Mouse (Mus musculus) heart, embryonic 10.5 days (tissue): ENCODE measurements at regions not wholly inside any gene's neighbourhood (a gene's known extent, or its start where the extent isn't known, plus 50 kb on each side); places are given as distances from the start of the nearest gene placed in this dataset.
A peak's percentile ranks its signal among the peaks of the same experiment; 100 is the strongest.

Source experiments
- DNase-seq: peaks from one replicate; pipeline ENCODE4 v3.0.0-alpha.2; 2017; ENCODE audit warnings: low spot score
- H3K27ac ChIP-seq: fragments of 300-500 bp; sonication (generic); 2 replicates; pipeline ENCODE4 v1.5.1; 2016; ENCODE audit warnings: mild to moderate bottlenecking
- H3K27me3 ChIP-seq: fragments of 300-500 bp; sonication (generic); 2 replicates; pipeline ENCODE4 v1.6.1; 2016; ENCODE audit warnings: mild to moderate bottlenecking; ENCODE audit not compliant: poor library complexity, insufficient read depth, severe bottlenecking
- H3K36me3 ChIP-seq: fragments of 300-500 bp; sonication (generic); 2 replicates; pipeline ENCODE4 v1.6.1; 2016; ENCODE audit warnings: mild to moderate bottlenecking, moderate library complexity
- H3K4me1 ChIP-seq: fragments of 300-500 bp; sonication (generic); 2 replicates; pipeline ENCODE4 v1.6.1; 2016; ENCODE audit warnings: mild to moderate bottlenecking
- H3K4me3 ChIP-seq: fragments of 300-500 bp; sonication (generic); 2 replicates; pipeline ENCODE4 v1.5.1; 2016; ENCODE audit warnings: mild to moderate bottlenecking, moderate library complexity
- H3K9me3 ChIP-seq: fragments of 300-500 bp; sonication (generic); 2 replicates; pipeline ENCODE4 v1.6.1; 2016; ENCODE audit warnings: mild to moderate bottlenecking, moderate library complexity
- WGBS: fragments of 180-500 bp; shearing (Covaris S2); methylation state at CpG from one replicate; pipeline ENCODE4 v1.1.7; 2016; 5-methylcytosine and 5-hydroxymethylcytosine counted together

DNA sequence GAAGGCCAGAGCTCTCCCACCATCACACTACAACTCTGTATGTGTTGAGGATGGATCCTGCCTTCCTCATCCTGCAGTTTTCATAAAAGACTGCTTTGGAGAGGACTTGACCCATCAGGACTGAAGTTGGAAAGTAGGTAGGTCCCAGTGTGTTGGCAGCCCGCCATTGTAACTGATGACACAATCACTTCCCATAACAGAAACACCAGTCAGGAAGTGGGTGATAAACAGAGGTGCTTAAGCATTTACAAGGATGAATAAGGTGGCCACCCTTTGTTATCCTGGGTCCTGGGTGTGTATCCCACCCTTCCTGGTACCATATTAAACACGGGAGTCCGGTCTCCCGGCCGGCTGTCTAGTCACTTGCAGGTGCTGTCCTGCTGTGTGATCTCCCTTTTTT is 118.3 kb downstream of the Snx10 start:
- Histone ChIP-seq H3K4me1 (no peaks in the 10 kb centered on the region), H3K27me3 (no peaks in the 10 kb centered on the region), H3K36me3 (no peaks in the 10 kb centered on the region), H3K9me3 (no peaks in the 10 kb centered on the region), H3K4me3 (no peak overlapping the region), H3K27ac (no peak overlapping the region)
- no peak for DNase-seq
- WGBS = 77% methylated on average over 5 of the region's 5 CpGs

DNA sequence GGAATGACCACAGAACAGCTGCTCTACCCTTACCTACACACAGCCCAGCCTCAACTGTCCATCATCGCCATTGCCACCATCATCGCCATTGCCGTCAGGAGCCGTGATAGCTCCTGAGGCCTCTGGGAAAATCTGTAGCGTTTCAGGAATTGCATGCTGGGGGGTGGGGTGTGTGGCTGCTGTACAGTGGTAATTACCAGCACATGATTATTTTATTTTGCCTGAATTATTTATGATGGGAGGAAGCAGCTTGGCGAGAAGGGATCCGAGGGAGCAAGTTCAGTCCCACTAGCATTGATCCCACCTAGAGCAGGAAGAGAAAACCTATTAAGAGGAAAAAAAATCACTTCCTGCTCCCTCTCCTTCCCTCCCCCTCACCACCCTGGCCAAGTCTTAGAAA is 125.1 kb downstream of the Snx10 start:
- WGBS = 84% methylated on average over 7 of the region's 7 CpGs
- no peak for DNase-seq
- H3K4me3 ChIP-seq = no peak overlapping the region
- no peak overlapping the region for H3K27ac ChIP-seq
- no peaks in the 10 kb centered on the region for H3K9me3 ChIP-seq
- H3K27me3 ChIP-seq = no peaks in the 10 kb centered on the region
- H3K36me3 ChIP-seq = no peaks in the 10 kb centered on the region
- H3K4me1 ChIP-seq = 0 out of 2 replicates have a peak, but pooled peaks cover 3% of the 10 kb centered on the region

DNA sequence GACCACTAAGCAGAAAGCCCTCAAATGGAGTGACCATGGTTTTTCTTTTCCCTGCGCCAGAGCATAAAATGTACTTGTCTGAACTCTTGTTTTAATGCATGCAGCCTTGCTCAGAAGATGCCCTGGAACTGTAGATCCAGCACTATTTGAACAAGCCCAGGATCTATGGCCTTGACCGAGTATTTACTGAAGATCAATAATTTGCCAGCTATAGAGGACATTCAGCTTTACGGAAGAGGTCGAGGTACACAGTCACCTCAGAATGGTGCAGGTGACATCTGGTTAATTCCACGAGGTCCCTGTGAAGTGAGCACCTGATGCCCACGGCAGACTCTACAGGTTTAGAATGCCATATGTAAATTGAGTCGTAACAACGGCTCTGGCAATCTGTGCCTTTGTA is 130.1 kb downstream of the Snx10 start:
- Histone ChIP-seq H3K4me1 (peaks cover 21% of the 10 kb centered on the region), H3K4me3 (no peak overlapping the region), H3K27ac (no peak overlapping the region), H3K36me3 (no peaks in the 10 kb centered on the region), H3K27me3 (no peaks in the 10 kb centered on the region), H3K9me3 (no peaks in the 10 kb centered on the region)
- WGBS = 87% methylated on average over 8 of the region's 8 CpGs
- no peak for DNase-seq

DNA sequence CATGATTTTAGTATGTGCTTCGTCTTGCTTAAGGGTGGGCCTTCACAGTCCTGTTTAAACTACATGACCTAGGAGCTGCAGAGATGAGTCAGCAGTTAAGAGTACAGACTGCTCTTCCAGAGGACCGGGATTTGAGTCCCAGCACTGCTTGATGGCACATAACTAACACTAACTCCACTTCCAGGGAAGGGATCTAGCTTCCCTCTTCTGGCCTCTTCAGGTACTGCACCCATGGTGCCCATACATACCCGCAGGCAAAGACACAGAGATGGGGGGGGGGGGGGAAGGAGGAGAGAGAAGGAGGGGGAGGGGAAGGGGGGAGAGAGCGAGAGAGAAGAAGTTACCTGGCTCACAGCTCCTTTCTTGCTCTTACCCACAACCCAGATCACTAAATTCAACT is 131.3 kb downstream of the Snx10 start:
- Histone ChIP-seq H3K9me3 (no peaks in the 10 kb centered on the region), H3K36me3 (no peaks in the 10 kb centered on the region), H3K4me3 (no peak overlapping the region), H3K27ac (no peak overlapping the region), H3K27me3 (no peaks in the 10 kb centered on the region), H3K4me1 (peaks cover 20% of the 10 kb centered on the region)
- DNase-seq = no peak
- 86% methylated on average over 4 of the region's 4 CpGs for WGBS

DNA sequence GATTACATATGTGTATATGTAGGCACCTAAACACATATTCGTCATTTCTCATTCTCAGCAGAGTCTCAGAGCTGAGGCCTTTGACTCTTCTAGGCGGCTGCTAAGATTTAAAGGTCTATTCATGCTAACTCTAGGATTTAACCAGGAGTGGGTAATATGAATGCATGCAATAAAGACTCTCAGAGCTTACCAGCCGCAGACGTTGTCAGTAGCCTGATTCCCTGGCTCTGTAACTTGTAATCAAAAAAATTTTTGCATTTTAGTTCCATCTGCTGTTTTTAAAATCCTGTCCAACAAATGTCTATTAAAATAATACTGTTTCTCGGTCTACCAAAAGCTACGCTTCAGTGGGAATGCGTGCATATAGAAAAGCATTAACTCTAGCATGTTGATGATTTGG is 132.4 kb downstream of the Snx10 start:
- H3K27me3 ChIP-seq = no peaks in the 10 kb centered on the region
- H3K4me1 ChIP-seq = peaks cover 20% of the 10 kb centered on the region
- H3K4me3 ChIP-seq = no peak overlapping the region
- 92% methylated on average over 7 of the region's 7 CpGs for WGBS
- no peak for DNase-seq
- no peak overlapping the region for H3K27ac ChIP-seq
- no peaks in the 10 kb centered on the region for H3K9me3 ChIP-seq
- no peaks in the 10 kb centered on the region for H3K36me3 ChIP-seq

DNA sequence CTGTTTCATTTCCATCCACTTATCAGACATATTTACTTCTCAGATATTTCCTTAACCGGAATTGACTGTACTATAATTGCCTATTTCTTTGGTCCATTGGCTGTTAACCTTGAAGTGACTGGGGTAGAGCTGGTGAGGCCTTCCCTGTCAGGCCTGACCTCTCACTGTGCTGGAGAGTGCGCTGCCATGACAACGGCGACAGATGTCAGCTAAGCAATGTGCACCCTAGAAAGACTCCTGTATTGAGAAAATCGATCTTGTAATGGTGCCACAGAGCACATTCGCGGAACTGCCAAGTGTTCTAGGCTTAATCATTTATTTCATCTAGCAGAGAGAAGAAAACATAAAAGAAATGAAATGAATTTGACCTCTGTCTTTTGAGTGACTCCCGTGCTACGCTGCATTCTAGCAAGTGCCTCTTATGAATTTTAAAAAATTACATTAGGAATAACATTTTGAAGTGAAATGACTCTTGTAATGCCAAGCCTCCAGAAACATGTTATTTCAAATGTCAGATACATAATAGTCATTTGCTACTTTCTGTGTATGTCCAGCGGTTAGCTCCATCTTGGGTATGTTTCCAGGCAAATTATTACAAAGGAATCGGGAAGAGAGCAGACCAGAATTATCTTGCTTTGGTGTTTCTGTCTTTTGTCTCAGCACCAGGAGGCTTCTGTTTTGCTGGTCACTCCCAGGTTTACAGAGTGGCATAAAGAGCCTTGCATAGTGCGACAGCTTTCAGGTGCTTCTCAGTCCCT is 133.4 kb downstream of the Snx10 start:
- H3K4me3 ChIP-seq = no peak overlapping the region
- 63% methylated on average over 12 of the region's 12 CpGs for WGBS
- no peak for DNase-seq

DNA sequence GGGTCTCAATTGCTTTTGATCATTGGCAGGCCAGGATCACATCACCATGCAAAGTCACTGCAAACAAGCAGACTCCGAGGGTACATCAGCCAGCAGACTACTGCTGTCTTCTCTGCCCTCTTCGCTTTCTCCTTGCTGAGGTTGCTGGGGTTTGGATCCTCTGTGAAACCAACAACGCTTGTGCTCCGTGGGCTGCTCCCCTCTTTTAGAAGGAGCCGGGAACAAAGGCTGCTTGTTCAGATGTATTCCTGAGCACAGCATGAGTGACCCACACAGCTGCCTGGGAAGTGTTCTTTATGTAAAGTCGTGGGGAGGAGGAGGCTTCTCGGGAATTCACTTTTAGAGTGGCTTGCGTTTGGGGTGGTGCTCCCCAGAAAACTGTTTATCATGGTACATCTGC is 134.7 kb downstream of the Snx10 start:
- 45% methylated on average over 8 of the region's 8 CpGs for WGBS
- no peaks in the 10 kb centered on the region for H3K9me3 ChIP-seq
- no peak for DNase-seq
- H3K4me1 ChIP-seq = peaks cover 20% of the 10 kb centered on the region
- H3K4me3 ChIP-seq = no peak overlapping the region
- no peaks in the 10 kb centered on the region for H3K27me3 ChIP-seq
- H3K27ac ChIP-seq = peak overlapping the region; percentile 7; the same call in 1 of the 2 replicates
- no peaks in the 10 kb centered on the region for H3K36me3 ChIP-seq

More for the DNA sequence above, 133.4 kb downstream of the Snx10 start:
- H3K27me3 ChIP-seq = no peaks in the 10 kb centered on the region
- peaks cover 20% of the 10 kb centered on the region for H3K4me1 ChIP-seq
- no peaks in the 10 kb centered on the region for H3K9me3 ChIP-seq
- H3K36me3 ChIP-seq = no peaks in the 10 kb centered on the region
- no peak overlapping the region for H3K27ac ChIP-seq

DNA sequence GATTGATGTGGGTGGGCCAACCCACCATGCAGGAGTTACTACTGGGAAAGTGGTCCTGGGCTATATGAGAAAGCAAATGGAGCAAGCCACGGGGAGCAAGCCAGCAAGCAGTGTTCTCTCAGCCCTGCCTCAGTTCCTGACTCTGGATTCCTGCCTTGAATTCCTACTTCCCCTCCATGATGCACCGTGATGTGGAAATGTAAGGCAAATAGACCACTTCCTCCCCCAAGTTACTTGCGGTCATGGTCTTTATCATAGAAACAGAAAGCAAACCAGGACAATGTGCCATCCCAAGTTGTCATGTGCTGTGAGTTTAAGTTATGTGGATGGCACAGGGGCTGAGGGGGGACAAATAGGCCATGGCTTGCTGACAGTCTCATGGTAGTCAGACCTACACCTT is 139.5 kb downstream of the Snx10 start:
- whole genome bisulfite sequencing = 81% methylated on average over 3 of the region's 3 CpGs
- Histone ChIP-seq H3K27me3 (no peaks in the 10 kb centered on the region), H3K4me1 (peaks cover 3% of the 10 kb centered on the region; the same call in 1 of the 2 replicates), H3K4me3 (no peak overlapping the region), H3K9me3 (peaks cover 13% of the 10 kb centered on the region), H3K36me3 (peaks cover 7% of the 10 kb centered on the region; the same call in 1 of the 2 replicates), H3K27ac (no peak overlapping the region)
- no peak for DNase-seq

DNA sequence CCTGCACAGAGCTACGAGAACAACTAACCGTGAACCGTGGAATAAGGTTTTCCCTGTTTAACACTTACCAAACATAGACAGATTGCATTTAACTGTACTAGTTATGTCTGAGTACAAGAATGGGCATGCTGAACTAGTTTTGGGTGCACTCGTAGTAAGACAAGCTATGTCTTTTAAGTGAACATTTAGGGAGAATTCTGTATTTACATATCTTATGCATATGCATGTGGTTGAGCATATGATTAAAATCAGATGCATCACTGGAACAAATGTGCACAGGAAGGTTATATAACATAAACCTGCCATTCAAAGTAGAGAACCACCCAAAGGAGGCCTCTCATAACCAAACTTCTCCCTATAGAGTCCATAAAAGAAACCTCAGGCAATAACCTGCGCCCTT is 140.3 kb downstream of the Snx10 start:
- H3K27me3 ChIP-seq = no peaks in the 10 kb centered on the region
- 88% methylated on average over 5 of the region's 5 CpGs for WGBS
- DNase-seq = no peak
- peaks cover 7% of the 10 kb centered on the region; the same call in 1 of the 2 replicates for H3K36me3 ChIP-seq
- peaks cover 13% of the 10 kb centered on the region for H3K9me3 ChIP-seq
- H3K4me3 ChIP-seq = no peak overlapping the region
- no peaks in the 10 kb centered on the region for H3K4me1 ChIP-seq
- H3K27ac ChIP-seq = no peak overlapping the region

DNA sequence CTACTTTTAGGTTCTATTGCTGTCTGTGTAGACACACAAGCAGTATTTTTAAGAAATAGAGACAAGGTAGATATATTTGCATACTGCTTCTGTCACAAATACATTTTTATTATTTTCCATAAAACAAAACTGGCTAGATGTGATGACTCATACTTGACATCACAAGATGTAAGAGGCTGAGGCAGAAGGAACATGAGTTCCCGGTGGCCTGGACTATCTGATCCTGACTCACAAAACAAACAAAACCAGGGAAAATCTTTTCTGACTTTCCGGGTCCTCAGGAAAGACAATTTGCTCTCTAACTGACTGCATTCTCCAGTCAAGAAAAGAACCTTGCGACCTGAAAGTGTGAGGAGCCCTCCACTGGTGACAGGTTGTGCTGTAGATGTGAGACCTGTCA is 143.3 kb downstream of the Snx10 start:
- WGBS = 45% methylated on average over 3 of the region's 3 CpGs
- Histone ChIP-seq H3K9me3 (peaks cover 13% of the 10 kb centered on the region), H3K27ac (no peak overlapping the region), H3K27me3 (no peaks in the 10 kb centered on the region), H3K4me1 (no peaks in the 10 kb centered on the region), H3K4me3 (no peak overlapping the region), H3K36me3 (peaks cover 7% of the 10 kb centered on the region; the same call in 1 of the 2 replicates)
- no peak for DNase-seq

DNA sequence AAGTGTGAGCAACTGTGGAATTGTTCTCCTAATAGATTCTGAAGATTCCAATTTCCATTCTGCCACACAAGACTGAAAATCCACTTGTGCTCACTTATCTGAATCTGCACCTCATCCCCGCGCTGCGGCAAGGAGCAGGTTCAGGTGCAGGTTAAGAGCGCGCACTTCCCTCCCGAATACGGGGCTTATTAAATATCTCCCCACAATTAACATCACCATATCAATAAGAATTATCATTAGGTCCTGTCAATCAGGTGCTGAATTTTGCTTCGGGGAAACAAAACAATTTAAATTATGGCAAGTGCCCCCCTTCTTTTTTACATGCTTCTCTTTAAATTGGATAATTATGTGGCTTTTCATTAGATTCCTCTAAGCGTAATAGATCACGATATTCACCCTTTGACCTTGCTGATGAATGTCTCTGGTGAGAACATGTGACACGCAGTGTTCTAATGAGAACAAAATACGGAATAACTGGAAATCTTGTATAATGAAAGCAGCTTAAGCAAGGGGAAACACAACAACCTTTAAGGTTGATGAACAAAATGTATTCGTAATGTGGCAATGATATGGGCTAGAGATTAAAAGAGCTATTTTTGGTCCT is 151.7 kb downstream of the Snx10 start:
- Histone ChIP-seq H3K4me1 (peaks cover 6% of the 10 kb centered on the region; the same call in 1 of the 2 replicates), H3K27ac (no peak overlapping the region), H3K4me3 (no peak overlapping the region), H3K9me3 (no peaks in the 10 kb centered on the region), H3K36me3 (no peaks in the 10 kb centered on the region), H3K27me3 (no peaks in the 10 kb centered on the region)
- no peak for DNase-seq
- WGBS = 86% methylated on average over 13 of the region's 13 CpGs

DNA sequence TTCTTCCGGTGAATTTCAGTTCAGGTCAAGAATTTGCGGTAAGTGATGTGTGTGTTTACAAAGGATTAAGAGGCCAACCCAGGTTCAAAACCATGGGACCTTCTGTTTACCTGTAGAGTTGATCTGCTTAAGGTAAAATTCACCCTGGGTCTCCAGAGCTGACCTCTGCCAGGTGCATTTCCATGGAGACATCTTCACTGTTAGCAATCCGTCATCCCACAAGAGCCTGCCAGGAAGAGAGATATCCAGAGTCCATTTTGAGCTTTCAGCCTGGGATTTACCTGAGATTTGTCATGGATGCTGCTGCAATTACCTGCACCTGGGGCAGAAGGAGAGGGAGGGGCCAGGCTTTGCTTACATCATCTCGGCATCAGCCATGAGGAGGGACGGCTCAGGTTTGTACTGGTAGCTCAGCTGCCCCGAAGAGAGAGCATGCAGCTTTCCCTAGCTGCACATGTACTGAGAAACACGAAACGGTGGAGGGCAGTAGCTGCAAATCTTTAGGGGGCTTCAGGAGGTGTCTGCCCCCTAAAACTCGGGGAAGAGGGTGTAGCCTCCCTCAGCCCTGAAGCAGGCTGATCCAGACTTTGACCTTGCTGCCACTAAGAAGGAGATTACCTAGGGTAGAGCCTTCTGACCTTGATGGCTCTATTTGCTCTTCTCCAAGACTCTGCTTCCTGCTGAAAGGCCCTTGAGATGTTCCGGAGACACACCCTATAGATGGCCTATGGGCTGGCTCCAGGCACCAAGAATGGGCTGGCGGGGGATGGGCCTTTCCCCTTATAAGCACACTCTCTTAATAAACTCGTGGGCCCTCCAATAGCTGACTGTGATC is 153.7 kb downstream of the Snx10 start:
- DNase-seq = no peak
- Histone ChIP-seq H3K27ac (no peak overlapping the region), H3K27me3 (no peaks in the 10 kb centered on the region), H3K4me3 (no peak overlapping the region), H3K36me3 (no peaks in the 10 kb centered on the region), H3K4me1 (peaks cover 6% of the 10 kb centered on the region; the same call in 1 of the 2 replicates), H3K9me3 (no peaks in the 10 kb centered on the region)
- 79% methylated on average over 12 of the region's 12 CpGs for WGBS

DNA sequence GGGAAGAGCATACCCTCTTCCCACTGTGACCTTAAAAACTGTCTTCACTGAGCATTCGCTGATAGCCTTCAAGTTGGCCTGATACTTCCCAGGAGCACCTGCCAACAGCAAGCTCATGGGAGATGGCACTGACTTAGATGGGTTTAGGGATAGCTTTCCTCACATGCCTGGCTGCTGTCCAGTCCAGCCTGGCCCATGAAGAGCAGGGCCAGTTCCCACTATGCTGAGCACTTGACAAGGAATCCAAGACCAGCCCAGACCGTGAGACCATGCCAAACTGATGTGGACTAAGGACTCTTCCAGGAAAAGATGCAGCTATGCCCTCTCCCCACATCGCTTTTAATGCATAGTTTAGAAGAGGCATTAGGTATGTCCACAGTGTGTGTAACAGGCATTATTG is 155.0 kb downstream of the Snx10 start:
- Histone ChIP-seq H3K4me3 (no peak overlapping the region), H3K27me3 (no peaks in the 10 kb centered on the region), H3K27ac (no peak overlapping the region), H3K4me1 (peaks cover 6% of the 10 kb centered on the region; the same call in 1 of the 2 replicates), H3K9me3 (no peaks in the 10 kb centered on the region), H3K36me3 (no peaks in the 10 kb centered on the region)
- WGBS = 88% methylated on average over 3 of the region's 3 CpGs
- no peak for DNase-seq
